Mouse (Mus musculus) heart, adult 2 months (tissue): ENCODE data around the gene Bpifb9b. TPM values are rescaled to one million over a fixed set of nuclear protein-coding genes. Genes with fewer than 3 reads are reported as not detected.
"Not testable (repeated sequence)": the region's sequence is repeated elsewhere in the genome, so short reads cannot be mapped to it uniquely, and the experiment has no call there.

Source experiments
- DNase-seq, 2 experiments: peaks; one replicate each; pipeline ENCODE4 v3.0.0; 2021
- H3K27ac ChIP-seq: fragments of 200-600 bp; 2 replicates; pipeline ENCODE4 v1.8.1; 2022
- H3K27me3 ChIP-seq: fragments of 200-500 bp; 2 replicates; pipeline ENCODE4 v1.6.1; 2012; ENCODE audit warnings: mild to moderate bottlenecking, low read length, inconsistent platforms, mixed read lengths; ENCODE audit not compliant: control insufficient read depth, insufficient read depth
- H3K36me3 ChIP-seq: fragments of 200-500 bp; 2 replicates; pipeline ENCODE4 v1.6.1; 2012; ENCODE audit warnings: low read length, inconsistent platforms; ENCODE audit not compliant: control insufficient read depth, insufficient read depth
- H3K4me1 ChIP-seq: fragments of 200-500 bp; 2 replicates; pipeline ENCODE4 v1.6.1; 2011; ENCODE audit warnings: low read length; ENCODE audit not compliant: control insufficient read depth, insufficient read depth
- H3K4me3 ChIP-seq: fragments of 200-600 bp; 2 replicates; pipeline ENCODE4 v1.8.1; 2022
- H3K79me2 ChIP-seq: fragments of 200-500 bp; replicated peaks from 2 replicates; pipeline ENCODE4 v1.6.1; 2012; ENCODE audit warnings: mild to moderate bottlenecking, inconsistent platforms, low read length, moderate library complexity, mixed read lengths; ENCODE audit not compliant: control insufficient read depth, insufficient read depth
- H3K9ac ChIP-seq: fragments of 200-500 bp; 2 replicates; pipeline ENCODE4 v1.6.1; 2012; ENCODE audit warnings: low read depth, mild to moderate bottlenecking, control low read depth, inconsistent platforms, low read length, mixed read lengths
- CTCF ChIP-seq: fragments of 200-600 bp; IDR thresholded peaks from 2 replicates; pipeline ENCODE4 v1.8.1; 2022; ENCODE audit warnings: antibody characterized with exemption, mild to moderate bottlenecking, moderate library complexity
- EP300 ChIP-seq: fragments of 200-500 bp; IDR thresholded peaks from 2 replicates; pipeline ENCODE4 v1.6.1; 2011; ENCODE audit warnings: low read depth, low read length, control low read depth; ENCODE audit not compliant: insufficient read depth
- POLR2A ChIP-seq: fragments of 200-500 bp; IDR thresholded peaks from 2 replicates; pipeline ENCODE4 v1.6.1; 2011; ENCODE audit warnings: mild to moderate bottlenecking, low read depth, low read length, control low read depth; ENCODE audit not compliant: insufficient read depth
- WGBS: fragments of 180-500 bp; shearing (Covaris S2); methylation state at CpG from one replicate; pipeline ENCODE4 v1.1.7; 2018; 5-methylcytosine and 5-hydroxymethylcytosine counted together
- intact Hi-C: fragments of 180-260 bp; cut with DNase I; formaldehyde crosslinking; loops from one replicate; pipeline ENCODE4 v1.15.1; 2025
- polyA plus RNA-seq: library from polyadenylated mRNA; depleted of rRNA; stranded (reverse); fragments of >200 nt; gene quantifications from 2 replicates; pipeline ENCODE4 v1.2.3, GENCODE M21; 2012
- total RNA-seq, 2 experiments: library from RNA; stranded (reverse); gene quantifications; 2 replicates each; pipeline ENCODE4 v1.2.3; 2021

Gene Bpifb9b
- total and polyA plus RNA-seq, 3 experiments: not detected

- Histone ChIP-seq H3K36me3 (no peaks in the 10 kb centered on the region), H3K27me3 (no peaks in the 10 kb centered on the region), H3K9ac (no peak overlapping the region), H3K4me1 (no peaks in the 10 kb centered on the region), H3K27ac (no peak overlapping the region), H3K4me3 (no peak overlapping the region), H3K79me2 (no peaks in the 10 kb centered on the region)
- TF ChIP-seq CTCF (no peak), EP300 (no peak), POLR2A (no peak)
- DNase-seq: no peak
- intact Hi-C loops: no loop called here
- 91% methylated on average over 3 of the region's 3 CpGs for WGBS
These were observed 5.3 kb upstream of the Bpifb9b start for GRCm38 (mm10) chr2:154301763-154302162.

DNA sequence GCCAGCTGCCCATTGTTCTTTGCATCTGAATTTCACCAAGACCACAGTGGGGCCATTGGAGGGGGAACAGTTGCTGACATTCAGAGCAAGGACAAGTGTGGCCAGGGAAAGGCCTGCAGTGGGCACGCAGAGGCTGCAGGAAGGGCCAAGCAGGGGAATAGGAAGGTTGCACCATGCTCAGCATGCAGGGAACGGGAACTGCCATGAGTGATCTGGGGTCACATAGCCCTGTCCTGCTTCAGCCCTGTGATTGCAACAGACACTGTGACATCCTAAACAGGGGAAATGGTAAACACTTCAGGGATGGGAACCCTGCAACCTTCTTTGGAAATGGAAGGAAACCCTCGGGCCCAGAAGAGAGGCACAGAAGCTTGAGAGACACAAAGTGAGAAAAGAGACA lies 2.4 kb upstream of the Bpifb9b start:
- intact Hi-C loops, H3K27ac ChIP-seq, H3K79me2 ChIP-seq, H3K27me3 ChIP-seq, H3K4me1 ChIP-seq, H3K4me3 ChIP-seq, H3K9ac ChIP-seq, DNase-seq, H3K36me3 ChIP-seq: not testable (repeated sequence)
- WGBS: 79% methylated on average over 1 of the region's 3 CpGs

- H3K4me1 ChIP-seq, H3K27me3 ChIP-seq, DNase-seq, H3K79me2 ChIP-seq, H3K9ac ChIP-seq, H3K36me3 ChIP-seq, H3K4me3 ChIP-seq, intact Hi-C loops, H3K27ac ChIP-seq: not testable (repeated sequence)
- 57% methylated on average over 5 of the region's 5 CpGs for WGBS
These were observed 6.7 kb downstream of the Bpifb9b start for GRCm38 (mm10) chr2:154313771-154314170.

GRCm38 (mm10) chr2:154326852-154327251 lies 19.8 kb downstream of the Bpifb9b start:
- WGBS: 75% methylated on average over 3 of the region's 3 CpGs
- TF ChIP-seq POLR2A (no peak), CTCF (no peak), EP300 (no peak)
- DNase-seq: no peak
- no peak overlapping the region for H3K4me3 ChIP-seq
- H3K27me3 ChIP-seq: no peaks in the 10 kb centered on the region
- no peaks in the 10 kb centered on the region for H3K4me1 ChIP-seq
- intact Hi-C loops: no loop called here
- H3K9ac ChIP-seq: no peak overlapping the region
- H3K79me2 ChIP-seq: no peaks in the 10 kb centered on the region
- H3K36me3 ChIP-seq: no peaks in the 10 kb centered on the region
- H3K27ac ChIP-seq: no peak overlapping the region

DNA sequence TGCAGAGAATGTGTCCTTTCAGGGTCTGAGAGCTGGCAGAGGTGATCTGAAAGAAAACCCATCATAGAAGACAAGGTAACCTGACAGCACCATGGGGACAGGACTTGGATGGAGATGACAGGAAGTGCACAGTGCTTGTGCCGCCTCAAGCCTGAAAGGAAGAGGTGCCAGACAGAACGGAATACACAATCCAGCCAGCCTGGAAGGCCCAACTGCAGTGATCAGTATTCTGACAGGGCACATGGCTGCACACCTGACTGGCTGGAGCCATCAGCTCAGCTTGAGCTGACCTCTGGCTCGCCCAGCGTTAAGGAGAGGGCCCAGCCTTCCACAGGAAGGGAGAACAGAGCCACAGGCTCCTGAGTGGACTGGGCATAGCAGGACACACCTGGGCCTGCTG lies 28.5 kb downstream of the Bpifb9b start:
- WGBS: 78% methylated on average over 4 of the region's 4 CpGs
- TF ChIP-seq EP300 (no peak), CTCF (no peak), POLR2A (no peak)
- intact Hi-C loops: no loop called here

GRCm38 (mm10) chr2:154338161-154338560 lies 31.1 kb downstream of the Bpifb9b start:
- intact Hi-C loops: no loop called here
- H3K4me3 ChIP-seq: no peak overlapping the region
- TF ChIP-seq POLR2A (no peak), CTCF (no peak), EP300 (no peak)
- H3K4me1 ChIP-seq: no peaks in the 10 kb centered on the region
- no peak for DNase-seq
- no peak overlapping the region for H3K9ac ChIP-seq
- H3K36me3 ChIP-seq: no peaks in the 10 kb centered on the region; the same call in 1 of the 2 replicates
- H3K27me3 ChIP-seq: no peaks in the 10 kb centered on the region
- no peaks in the 10 kb centered on the region for H3K79me2 ChIP-seq
- WGBS: 66% methylated on average over 1 of the region's 1 CpGs
- H3K27ac ChIP-seq: no peak overlapping the region

More for the DNA sequence above, 28.5 kb downstream of the Bpifb9b start:
- Histone ChIP-seq H3K36me3 (no peaks in the 10 kb centered on the region; the same call in 1 of the 2 replicates), H3K4me1 (no peaks in the 10 kb centered on the region), H3K27ac (no peak overlapping the region), H3K4me3 (no peak overlapping the region), H3K9ac (no peak overlapping the region), H3K79me2 (no peaks in the 10 kb centered on the region), H3K27me3 (no peaks in the 10 kb centered on the region)
- no peak for DNase-seq

DNA sequence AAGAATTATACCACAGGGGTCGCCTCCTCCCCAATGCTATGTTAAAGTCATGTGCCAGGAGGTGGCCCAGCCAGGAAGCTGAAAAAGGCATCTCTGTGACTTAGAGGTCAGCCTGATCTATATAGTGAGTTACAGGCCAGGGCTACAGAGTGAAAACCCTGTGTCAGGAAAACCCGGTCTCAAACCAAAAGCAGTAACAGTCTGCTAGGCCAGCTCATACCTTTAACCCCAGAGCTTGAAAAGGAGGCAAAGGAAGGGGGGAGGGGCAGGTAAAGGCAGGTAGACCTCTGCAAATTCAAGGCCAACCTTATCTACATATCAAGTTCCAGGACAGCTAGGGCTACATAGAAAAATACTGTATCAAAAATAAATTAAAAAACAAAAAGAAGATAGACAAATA lies 32.3 kb downstream of the Bpifb9b start:
- Histone ChIP-seq H3K36me3 (no peaks in the 10 kb centered on the region; the same call in 1 of the 2 replicates), H3K27me3 (no peaks in the 10 kb centered on the region), H3K9ac (no peak overlapping the region), H3K4me1 (no peaks in the 10 kb centered on the region), H3K27ac (no peak overlapping the region), H3K79me2 (no peaks in the 10 kb centered on the region), H3K4me3 (no peak overlapping the region)
- no peak for TF ChIP-seq EP300
- TF ChIP-seq CTCF: no peak
- TF ChIP-seq POLR2A: no peak
- intact Hi-C loops: no loop called here
- DNase-seq: no peak
- WGBS: 76% methylated on average over 2 of the region's 2 CpGs
